Mouse (Mus musculus): ENCODE results near the gene Hypk.

Gene Hypk

GRCm38 (mm10) chr2:121452990-121453389 is at the start of gene Hypk:
Hypk (plus strand) TSS chr2:121453290.
- DNase-seq (ENCODE audit: low read depth), result no peak

- no peak for DNase-seq (ENCODE audit: low read depth)
These were observed 49.8 kb upstream of the Hypk start for GRCm38 (mm10) chr2:121403296-121403695.

GRCm38 (mm10) chr2:121408160-121408559 is 44.9 kb upstream of the Hypk start:
- DNase-seq (ENCODE audit: low read depth), result peak; percentile 81

GRCm38 (mm10) chr2:121412843-121413386 is 40.2 kb upstream of the Hypk start:
- DNase-seq (ENCODE audit: low read depth), result no peak

- peak; percentile 96 for DNase-seq (ENCODE audit: low read depth)
These were observed 39.6 kb upstream of the Hypk start, which contains the start of the genes Pdia3 and Catsper2 for GRCm38 (mm10) chr2:121413387-121414042. Pdia3 (plus strand) TSS chr2:121413775. Catsper2 (minus strand) TSS chr2:121413792.

GRCm38 (mm10) chr2:121414139-121414685 is 38.9 kb upstream of the Hypk start:
- DNase-seq (ENCODE audit: low read depth), result peak; percentile 77

- peak; percentile 20 for DNase-seq (ENCODE audit: low read depth)
These were observed 38.0 kb upstream of the Hypk start for GRCm38 (mm10) chr2:121415103-121415502.

- no peak for DNase-seq (ENCODE audit: low read depth)
These were observed 37.5 kb upstream of the Hypk start for GRCm38 (mm10) chr2:121415591-121415990.

- DNase-seq (ENCODE audit: low read depth), result no peak
These were observed 36.7 kb upstream of the Hypk start for GRCm38 (mm10) chr2:121416356-121416755.

- no peak for DNase-seq (ENCODE audit: low read depth)
These were observed 34.6 kb upstream of the Hypk start for GRCm38 (mm10) chr2:121418476-121418875.

- DNase-seq (ENCODE audit: low read depth), result no peak
These were observed 29.9 kb upstream of the Hypk start for GRCm38 (mm10) chr2:121423166-121423565.

- DNase-seq (ENCODE audit: low read depth), result no peak
These were observed 27.2 kb upstream of the Hypk start for GRCm38 (mm10) chr2:121425890-121426289.

GRCm38 (mm10) chr2:121434854-121435253 is 18.2 kb upstream of the Hypk start:
- DNase-seq (ENCODE audit: low read depth), result peak; percentile 62

- no peak for DNase-seq (ENCODE audit: low read depth)
These were observed 13.3 kb upstream of the Hypk start for GRCm38 (mm10) chr2:121439746-121440145.

GRCm38 (mm10) chr2:121440834-121441605 is 12.1 kb upstream of the Hypk start:
- no peak for DNase-seq (ENCODE audit: low read depth)

- DNase-seq (ENCODE audit: low read depth), result no peak
These were observed 11.3 kb upstream of the Hypk start for GRCm38 (mm10) chr2:121441800-121442199.

GRCm38 (mm10) chr2:121442259-121443067 is 10.6 kb upstream of the Hypk start:
- peak; percentile 68 for DNase-seq (ENCODE audit: low read depth)

- DNase-seq (ENCODE audit: low read depth), result no peak
These were observed 10.1 kb upstream of the Hypk start for GRCm38 (mm10) chr2:121443068-121443349.

- no peak for DNase-seq (ENCODE audit: low read depth)
These were observed 8.9 kb upstream of the Hypk start, which contains the start of gene Ell3 for GRCm38 (mm10) chr2:121444178-121444577. Ell3 (minus strand) TSS chr2:121444278.

GRCm38 (mm10) chr2:121445117-121445516 is 8.0 kb upstream of the Hypk start:
- DNase-seq (ENCODE audit: low read depth), result no peak

- DNase-seq (ENCODE audit: low read depth), result no peak
These were observed 6.6 kb upstream of the Hypk start for GRCm38 (mm10) chr2:121446506-121446905.

- peak; percentile 84 for DNase-seq (ENCODE audit: low read depth)
These were observed 6.1 kb upstream of the Hypk start for GRCm38 (mm10) chr2:121447006-121447405.

All from 416B (cell line).